Mouse (Mus musculus) spleen, postnatal 10 days (tissue): Measurements from ENCODE around the gene Synpo2.

Experiments
- DNase-seq, 2 experiments: peaks; one replicate each; pipeline ENCODE4 v3.0.0; 2021 to 2022; ENCODE audit warnings: low spot score in 2 of 2

Synpo2 gene

GRCm38 (mm10) chr3:123235921-123236320, at the start of gene Synpo2:
TSS of gene Synpo2 (minus strand) at chr3:123236149.
- DNase-seq: peak in 1 of 2 experiments; percentile 34

- DNase-seq: no peak
Observed at GRCm38 (mm10) chr3:123285649-123286048, 49.7 kb upstream of the Synpo2 start.

- DNase-seq: no peak
Observed at GRCm38 (mm10) chr3:123284284-123284683, 48.3 kb upstream of the Synpo2 start.

GRCm38 (mm10) chr3:123282866-123283615, 47.1 kb upstream of the Synpo2 start:
- no peak for DNase-seq

GRCm38 (mm10) chr3:123267741-123268201, 31.8 kb upstream of the Synpo2 start:
- DNase-seq: peak; percentile 17 to 32

- DNase-seq: peak; percentile 33 to 73
Observed at GRCm38 (mm10) chr3:123266753-123267651, 31.1 kb upstream of the Synpo2 start, which contains the start of gene Sec24d. TSS of gene Sec24d (plus strand) at chr3:123267455.

- DNase-seq: no peak
Observed at GRCm38 (mm10) chr3:123264706-123265105, 28.8 kb upstream of the Synpo2 start.

GRCm38 (mm10) chr3:123258709-123259108, 22.8 kb upstream of the Synpo2 start:
- DNase-seq: no peak

GRCm38 (mm10) chr3:123256181-123257101, 20.5 kb upstream of the Synpo2 start:
- no peak for DNase-seq

GRCm38 (mm10) chr3:123245646-123246045, 9.7 kb upstream of the Synpo2 start:
- DNase-seq: no peak

- no peak for DNase-seq
Observed at GRCm38 (mm10) chr3:123244376-123244775, 8.4 kb upstream of the Synpo2 start.

- DNase-seq: no peak
Observed at GRCm38 (mm10) chr3:123237446-123237845, 1.5 kb upstream of the Synpo2 start.

- DNase-seq: no peak
Observed at GRCm38 (mm10) chr3:123237039-123237438, 1.1 kb upstream of the Synpo2 start.

GRCm38 (mm10) chr3:123235495-123235894, 454 bp downstream of the Synpo2 start:
- no peak for DNase-seq

- peak in 1 of 2 experiments; percentile 19 for DNase-seq
Observed at GRCm38 (mm10) chr3:123234191-123234836, 1.6 kb downstream of the Synpo2 start.

GRCm38 (mm10) chr3:123231639-123232038, 4.3 kb downstream of the Synpo2 start:
- no peak for DNase-seq

- DNase-seq: no peak
Observed at GRCm38 (mm10) chr3:123227276-123227675, 8.7 kb downstream of the Synpo2 start.

GRCm38 (mm10) chr3:123218646-123219045, 17.3 kb downstream of the Synpo2 start:
- DNase-seq: no peak

GRCm38 (mm10) chr3:123208891-123209290, 27.1 kb downstream of the Synpo2 start:
- no peak for DNase-seq

- no peak for DNase-seq
Observed at GRCm38 (mm10) chr3:123207386-123207785, 28.6 kb downstream of the Synpo2 start.

- no peak for DNase-seq
Observed at GRCm38 (mm10) chr3:123205485-123205884, 30.5 kb downstream of the Synpo2 start.
